Mouse (Mus musculus) brain, adult 2 months (tissue): ENCODE data around the gene Vwa3b.

Source experiments
- DNase-seq: peaks from one replicate; pipeline ENCODE4 v3.0.0; 2011; ENCODE audit warnings: low read depth, low spot score

Gene Vwa3b

DNA sequence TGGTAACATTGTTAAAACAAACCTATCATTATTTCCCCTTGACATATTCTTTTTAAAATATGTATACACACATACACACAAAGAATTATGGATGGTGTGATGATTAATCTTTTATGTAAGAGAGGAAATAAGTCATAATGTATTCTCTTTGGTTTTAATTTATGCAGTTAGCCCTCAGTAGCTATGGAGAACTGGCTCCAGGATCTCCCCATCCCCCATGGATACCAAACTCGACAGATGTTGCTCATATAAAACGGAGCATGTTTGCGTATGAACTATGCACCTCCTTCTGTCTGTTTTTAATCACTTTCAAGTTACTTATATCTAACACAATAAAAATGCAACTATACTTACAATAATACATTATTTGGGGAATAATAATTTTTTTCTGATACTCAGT, 96.4 kb downstream of the Vwa3b start:
- DNase-seq = peak; percentile 15

DNA sequence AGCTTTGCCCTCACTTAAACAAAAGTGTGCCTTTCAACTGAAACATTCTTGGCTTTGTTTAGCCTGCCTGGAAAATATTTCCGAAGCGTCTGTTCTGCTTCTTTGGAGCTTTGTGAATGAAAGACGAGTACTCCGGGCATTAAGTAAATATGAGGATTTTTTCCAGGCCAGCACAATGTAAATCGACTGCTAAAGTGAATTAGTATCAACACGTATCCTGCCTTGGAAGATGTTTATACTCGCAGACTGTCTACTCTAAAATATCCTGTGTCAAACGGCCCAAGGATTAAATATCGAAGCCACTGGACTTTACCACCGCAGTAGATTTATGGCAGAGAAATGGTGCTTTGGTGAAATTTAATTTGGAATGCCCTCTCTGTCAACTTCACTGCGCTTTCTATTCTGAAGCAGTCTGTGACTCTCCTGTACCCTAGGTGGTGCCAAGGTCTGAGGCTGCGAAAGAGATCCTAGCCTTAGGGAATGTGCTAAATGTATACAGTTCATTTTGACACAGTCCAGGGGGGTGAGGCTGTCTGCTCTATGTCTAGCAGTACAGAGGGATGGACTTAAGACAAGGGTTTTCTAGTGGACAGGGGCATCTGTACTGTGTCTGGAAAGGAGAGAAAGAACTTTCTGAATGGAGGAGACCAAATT, 98.4 kb downstream of the Vwa3b start:
- DNase-seq = no peak

DNA sequence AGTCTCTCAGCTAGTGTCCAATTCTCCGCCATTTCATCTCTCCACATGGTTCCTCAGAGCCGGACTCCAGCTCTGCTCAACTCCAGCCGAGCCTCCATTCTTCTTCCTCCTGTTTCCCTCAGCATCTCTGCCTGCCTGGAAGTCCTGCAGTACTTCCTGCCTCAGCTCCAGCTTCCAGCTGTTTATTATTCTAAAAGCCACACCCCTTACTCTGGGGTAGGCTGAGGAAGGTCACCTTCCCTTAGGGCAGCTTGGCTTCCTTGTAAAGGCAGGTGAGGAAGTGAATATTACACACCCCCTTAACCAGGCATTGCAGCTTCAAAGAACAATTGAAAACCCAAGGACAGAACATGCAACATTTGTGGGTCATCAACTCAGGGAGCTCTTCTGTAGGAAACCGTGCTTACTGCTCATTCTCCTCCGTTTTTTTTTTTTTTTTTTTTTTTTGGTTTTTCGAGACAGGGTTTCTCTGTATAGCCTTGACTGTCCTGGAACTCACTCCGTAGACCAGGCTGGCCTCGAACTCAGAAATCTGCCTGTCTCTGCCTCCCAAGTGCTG, 103.7 kb downstream of the Vwa3b start:
- no peak for DNase-seq

DNA sequence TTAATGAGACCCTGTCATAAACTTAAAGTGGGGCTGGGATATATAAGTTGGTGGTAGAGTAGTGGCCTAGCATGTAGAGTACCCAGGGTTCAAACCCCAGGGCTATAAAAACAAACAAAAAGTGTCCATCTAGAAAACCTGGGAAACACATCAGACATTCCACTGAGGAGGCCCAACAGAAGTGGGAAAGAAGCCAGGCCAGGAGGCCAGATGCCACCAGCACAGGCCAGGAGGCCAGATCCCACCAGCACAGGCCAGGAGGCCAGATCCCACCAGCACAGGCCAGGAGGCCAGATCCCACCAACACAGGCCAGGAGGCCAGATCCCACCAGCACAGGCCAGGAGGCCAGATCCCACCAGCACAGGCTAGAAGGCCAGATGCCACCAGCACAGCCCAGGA, 104.8 kb downstream of the Vwa3b start:
- no peak for DNase-seq

DNA sequence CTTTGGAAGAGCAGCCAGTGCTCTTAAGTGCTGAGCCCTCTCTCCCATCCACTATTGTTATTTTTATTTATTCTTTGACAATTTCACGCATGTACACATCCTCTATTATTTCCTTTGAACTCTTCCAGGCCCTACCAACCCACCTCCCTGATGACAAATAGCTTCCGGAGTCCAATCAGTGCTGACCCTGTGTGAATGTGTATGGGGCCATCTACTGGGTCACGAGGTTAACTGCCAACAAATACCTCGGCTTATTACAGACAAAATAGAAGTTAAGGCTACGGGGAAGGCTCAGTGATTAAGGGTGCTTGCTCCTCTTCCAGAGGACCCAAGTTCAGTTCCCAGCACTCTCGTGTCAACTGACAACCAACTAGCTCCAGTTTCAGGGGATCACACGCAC, 106.0 kb downstream of the Vwa3b start:
- no peak for DNase-seq

DNA sequence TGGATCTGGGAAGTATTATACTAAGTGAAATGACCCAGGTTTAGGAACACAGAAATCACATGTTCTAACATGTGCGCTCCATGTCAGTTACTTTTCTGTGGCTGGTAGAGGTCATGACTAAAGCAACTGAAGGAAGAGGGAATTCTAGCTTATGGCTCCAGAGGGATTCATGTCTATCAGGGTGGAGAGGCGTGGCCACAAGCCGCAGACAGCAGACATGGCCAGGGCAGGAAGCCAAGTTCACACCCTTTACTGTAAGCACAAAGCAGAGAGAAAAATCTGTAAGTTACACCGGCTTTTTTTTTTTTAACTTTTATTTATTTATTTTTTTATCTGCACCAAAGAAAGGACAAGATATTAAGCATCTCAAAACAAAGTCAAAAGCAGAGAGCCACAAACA, 119.6 kb downstream of the Vwa3b start:
- no peak for DNase-seq

DNA sequence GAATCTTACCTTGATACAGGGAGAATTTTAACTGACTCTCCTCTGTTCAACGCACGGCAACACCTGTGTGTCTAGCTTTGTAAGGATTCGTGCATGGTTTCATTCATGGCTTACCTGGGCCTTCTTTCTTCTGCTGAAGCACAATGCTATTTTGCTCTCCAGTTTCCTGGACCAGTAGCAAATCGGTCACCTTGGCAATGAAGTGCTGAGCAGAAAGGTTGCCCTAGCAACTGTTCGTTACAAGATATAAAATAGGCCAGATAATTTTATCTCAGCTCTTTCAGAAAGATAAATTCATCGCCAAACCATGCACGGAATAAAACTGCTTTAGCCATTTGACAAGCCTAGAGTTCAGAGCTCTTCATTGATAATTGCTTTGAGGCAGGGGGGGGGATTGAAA, 123.5 kb downstream of the Vwa3b start:
- peak; percentile 84 for DNase-seq

DNA sequence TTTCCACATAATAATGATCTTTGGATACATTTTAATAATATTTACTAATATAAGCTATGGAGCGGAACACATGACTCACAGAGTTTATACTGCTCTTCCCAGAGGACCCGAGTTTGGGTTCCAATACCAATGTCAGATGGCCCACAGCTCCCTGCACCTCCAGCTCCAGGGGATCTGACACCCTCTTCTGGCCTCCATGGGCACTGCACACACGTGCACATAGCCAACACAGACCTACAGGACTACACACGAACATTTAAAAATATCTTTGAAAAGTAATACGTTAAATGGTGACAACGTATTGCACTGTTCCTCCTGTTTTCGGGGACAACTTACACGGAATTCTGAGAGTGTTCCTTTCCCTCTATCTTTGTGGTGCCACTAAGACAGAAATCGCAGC, 125.5 kb downstream of the Vwa3b start:
- DNase-seq = no peak

DNA sequence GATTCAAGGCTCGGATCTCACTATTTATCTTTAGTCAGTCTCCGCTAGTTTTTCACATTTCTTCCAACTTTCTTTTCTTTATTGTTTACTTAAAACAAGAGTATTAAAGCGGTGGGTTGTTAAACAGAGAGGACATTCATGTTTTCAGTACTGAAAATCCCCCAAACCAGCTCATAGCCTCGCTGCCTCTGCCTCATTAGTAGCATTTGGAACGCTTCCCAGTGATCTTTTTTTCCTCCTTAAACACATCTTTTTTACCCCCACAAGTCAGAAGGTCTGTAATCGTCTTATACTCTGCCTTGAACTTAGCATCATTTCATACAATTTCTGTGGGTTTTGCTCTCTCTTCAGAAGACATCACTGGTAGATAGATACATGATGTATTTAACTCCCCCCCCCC, 139.7 kb downstream of the Vwa3b start:
- DNase-seq = no peak

DNA sequence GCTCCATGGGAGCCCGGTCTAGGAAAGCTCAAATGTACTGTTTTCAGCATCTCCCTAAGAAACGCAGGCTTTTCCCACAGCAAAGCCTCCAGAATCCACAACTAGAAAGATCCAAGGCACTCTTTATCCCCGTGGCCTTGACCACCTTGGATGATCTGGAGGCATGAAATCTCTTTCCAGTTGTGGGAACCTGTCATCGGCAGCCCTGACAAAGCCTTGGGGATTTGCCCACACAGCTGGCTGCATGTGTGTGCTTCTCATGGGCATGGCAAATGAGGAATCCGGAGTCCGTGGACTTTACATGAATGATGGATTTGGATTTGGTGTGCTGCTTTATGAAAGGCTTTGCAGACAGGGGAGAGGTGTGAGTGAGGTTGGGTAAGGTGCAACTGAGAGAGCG, 141.5 kb downstream of the Vwa3b start:
- DNase-seq = no peak

DNA sequence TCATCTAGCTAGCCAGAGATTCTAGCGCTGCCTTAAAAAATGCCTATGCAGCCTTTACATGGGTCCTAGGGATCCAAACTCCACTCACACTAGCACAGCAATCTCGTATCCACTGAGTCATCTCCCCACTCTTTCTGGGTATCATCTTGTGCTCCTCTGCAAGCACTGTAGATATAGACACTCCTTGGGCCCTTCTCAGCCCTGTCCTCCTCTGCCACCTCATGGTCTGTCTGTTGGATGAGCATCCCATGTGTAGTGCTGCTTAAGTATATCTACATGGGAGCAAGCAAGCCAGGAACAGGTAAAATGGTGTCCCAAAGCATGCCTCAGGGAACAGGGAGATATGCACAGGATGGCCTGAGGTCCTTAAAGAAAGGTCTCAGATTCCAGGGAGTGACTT, 151.5 kb downstream of the Vwa3b start:
- DNase-seq = peak; percentile 67

DNA sequence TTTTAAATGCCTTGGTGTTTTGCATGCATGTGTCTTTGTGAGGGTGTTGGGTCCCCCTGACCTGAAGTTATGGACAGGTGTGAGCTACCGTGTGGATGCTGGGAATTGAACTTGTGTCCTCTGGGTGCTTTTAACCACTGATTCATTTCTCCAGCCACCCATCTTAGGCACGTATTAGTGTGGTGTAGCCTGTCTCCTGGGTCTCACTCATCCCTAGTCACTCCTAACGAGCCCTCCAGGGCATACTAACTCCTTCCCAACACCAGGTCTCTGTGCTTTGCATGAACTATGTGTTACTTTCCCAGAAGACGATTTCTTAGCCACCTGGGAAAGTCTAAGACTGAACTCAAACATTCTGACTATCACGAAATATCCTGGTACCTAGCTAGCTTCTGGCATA, 153.5 kb downstream of the Vwa3b start:
- no peak for DNase-seq

DNA sequence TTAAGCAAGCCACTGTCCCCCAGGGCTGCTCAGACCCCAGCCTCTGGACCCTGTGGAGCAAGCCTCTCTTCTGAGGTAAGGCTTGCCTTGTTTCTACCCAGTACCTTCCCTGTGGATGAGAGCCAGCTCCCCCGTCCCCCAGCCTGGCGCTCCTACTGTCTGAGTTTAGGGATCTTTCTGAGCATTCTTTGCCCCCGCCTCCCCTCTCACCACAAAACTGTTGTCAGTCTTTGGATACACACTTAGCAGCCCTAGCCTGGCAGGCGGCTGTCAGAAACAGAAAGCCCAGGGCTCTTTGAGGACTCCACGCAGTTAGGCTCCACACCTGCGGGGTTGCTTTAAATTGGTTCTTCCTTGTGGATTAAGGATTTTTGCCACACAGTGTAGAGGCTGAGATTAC, 160.7 kb downstream of the Vwa3b start:
- no peak for DNase-seq

DNA sequence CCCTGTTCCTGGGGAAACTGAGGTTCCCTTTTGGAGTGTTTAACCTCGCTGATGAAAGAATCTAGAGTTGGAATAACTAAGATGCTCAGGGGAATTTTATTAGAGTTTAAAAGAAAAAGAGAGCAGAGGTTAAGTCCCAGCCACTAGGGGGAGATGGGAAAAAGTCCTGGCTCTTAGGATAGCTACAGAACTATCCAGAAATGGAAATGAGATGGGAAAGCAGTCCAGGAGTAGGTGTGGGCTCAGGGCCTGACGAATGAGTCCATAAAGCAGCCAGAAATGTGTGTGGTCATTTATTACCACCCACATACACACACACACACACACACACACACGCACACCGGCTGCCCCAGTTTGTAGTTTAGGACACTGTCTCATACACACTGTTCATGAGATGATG, 168.2 kb downstream of the Vwa3b start:
- peak; percentile 47 for DNase-seq

DNA sequence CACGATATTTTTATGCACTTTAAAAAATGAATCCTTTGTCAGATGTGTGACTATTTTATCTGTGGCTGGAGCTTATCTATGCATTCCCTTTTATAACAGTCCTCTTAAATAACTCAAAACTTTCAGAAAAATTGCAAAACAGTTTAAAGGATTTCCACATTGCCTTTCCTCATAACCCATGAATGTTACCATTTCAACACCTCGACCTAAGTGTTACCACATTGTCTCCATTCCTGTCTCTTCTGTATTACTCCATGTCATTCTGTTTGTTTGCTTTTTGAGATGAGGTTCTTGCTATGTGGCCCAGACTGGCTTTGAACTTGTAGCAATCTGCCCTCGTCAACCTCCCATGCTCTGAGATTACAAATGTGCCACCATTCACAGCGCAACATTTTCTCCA, 175.0 kb downstream of the Vwa3b start:
- no peak for DNase-seq

DNA sequence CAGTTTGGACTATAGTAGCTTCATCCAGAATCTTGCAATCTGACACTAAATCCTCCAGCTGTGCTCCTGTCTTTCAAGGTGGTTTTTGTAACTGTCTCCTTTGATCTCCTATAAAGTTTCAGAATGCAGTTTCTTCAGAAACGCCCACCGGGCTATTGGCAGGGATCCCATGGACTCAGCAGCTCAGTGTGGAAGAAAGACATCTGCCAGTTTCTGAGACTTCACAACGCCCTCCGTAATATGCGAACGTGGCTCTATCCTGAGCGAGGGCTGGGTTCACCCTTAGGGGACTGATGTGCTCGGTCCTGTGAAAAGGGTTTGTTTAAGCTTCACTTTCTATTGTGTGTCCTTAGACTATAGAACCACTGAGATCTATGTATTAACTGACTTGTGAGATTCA, 181.3 kb downstream of the Vwa3b start:
- no peak for DNase-seq

DNA sequence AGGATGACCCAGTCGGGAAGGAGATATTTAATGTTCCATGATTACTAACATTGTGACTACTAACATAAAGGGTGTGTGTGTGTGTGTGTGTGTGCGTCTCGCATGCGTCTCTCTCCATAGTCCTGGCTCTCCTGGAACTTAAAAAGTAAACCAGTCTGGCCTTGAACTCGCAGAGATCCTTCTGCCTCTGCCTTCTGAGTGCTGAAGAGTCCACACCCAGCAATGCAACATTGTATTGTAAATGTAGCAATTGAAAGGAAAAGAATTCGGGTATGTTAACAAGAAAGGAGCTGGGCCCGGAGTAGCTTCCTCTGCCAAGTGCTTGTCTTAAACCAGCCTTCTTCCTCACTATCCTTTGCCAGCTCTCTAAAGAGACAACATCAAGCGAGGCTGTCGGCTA, 186.0 kb downstream of the Vwa3b start:
- DNase-seq = no peak

DNA sequence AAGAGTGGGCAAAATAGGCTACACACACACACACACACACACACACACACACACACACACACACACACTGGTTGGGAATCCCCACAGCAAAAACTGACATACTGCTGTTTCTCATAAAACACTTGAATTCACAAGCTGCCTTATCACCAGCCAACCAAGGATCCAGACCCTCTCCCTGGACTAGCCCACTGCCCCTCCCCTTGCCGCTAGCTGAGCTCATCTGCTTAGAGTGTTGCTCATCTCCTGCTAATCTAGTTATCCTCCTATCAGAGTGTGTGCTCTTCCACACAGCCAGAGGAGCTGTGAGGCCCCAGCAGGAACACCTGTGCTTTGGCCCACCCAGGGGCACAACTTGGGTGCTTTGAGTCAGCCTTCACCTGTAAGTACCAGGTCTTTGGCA, 187.7 kb downstream of the Vwa3b start, which contains the start of gene Cnga3:
Gene Cnga3, plus strand, starts transcription at position 291 of the 400 bp plus-strand sequence.
- no peak for DNase-seq

DNA sequence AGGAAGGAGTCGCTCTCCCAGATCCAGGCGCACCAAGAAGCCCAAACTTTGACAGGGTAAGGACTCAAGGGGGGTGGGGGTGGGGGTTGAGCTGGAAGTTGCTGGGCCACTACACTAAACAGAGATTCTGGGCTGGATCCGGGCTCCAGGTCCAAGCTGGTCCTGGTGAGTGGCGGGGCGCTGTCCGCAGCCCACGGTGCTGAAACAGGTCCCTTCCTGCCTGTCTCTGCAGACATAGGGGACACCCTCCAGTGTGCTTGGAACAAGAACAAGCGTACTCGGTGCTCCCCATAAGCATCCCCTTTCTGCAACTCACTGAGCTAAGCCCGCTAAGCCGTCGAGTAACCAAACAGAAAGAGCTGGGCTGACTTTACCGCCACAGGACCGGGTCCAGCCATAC, 192.0 kb downstream of the Vwa3b start:
- DNase-seq = no peak

DNA sequence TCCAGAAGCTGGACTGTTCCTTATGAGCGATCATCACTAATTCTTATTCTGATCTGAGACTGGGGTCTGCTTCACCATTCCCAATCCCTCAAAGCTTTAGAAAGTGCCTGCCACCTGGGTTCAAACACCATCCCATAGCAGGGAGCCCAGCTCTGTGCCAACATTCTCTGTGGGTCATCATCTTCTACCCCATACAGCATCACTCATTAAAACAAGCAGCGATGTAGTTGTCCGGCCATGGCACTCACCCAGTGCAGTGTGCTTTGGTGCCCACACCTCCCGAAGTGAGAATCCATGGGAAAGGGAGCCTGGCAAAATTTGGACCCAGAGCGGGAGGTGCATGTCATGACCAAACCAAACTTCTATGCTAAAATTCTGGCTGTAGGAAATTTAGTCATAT, 193.2 kb downstream of the Vwa3b start:
- DNase-seq = no peak

DNA sequence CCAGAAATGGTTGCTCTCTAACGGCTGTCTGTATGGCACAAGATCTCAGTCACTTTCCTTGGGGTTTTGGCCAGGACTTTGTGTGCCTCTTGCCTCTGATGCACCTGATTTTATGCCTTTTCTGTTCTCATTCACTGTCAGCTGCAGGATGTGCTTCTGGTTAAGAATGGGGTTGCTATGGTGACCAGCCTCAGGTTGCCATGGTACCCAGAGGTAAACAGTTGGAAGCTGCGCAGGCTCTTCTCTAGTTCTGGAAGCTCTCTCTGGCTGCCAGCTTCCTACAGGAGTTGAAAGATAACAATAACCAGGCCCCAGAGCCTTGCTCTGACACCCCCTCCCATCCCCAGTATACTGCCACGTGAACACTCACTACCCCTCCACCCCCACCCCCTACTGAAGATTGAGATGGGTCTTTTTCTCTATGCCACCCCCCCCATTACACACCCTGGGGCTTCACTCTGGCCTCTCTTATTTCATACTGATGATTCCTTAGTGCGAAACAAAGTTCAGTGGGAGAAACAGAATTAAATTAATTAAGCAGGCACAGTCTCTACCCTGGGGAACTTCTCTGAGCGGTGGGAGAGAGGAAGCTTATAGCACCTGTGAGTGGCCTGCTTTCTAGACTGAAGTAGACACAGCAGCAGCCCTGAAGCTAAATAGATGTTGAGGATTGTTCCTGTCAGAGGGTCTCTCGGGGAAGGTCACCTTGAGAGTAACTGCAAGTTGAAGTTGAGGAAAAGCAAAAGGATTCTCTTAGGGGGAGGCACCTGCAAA, 193.9 kb downstream of the Vwa3b start:
- DNase-seq = peak; percentile 97

DNA sequence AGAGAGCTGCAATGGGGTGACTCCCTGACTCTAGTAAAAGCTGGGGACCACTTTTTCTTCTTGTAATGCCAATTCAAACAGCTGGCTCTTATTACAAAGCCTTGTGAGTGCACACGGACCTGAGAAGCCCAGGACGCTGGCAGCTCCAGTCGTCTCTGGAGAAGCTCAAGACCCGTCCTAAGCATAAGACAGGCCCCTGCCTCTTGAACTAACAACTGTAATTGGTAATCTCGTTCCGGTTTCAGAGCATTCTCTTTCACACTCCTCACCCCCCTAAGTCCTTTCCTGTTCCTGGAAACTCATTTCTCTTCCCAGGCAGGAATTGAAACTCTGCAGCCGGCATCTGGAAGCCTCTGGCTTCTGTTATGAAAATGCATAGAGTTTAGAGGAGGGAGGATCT, 195.6 kb downstream of the Vwa3b start:
- no peak for DNase-seq

DNA sequence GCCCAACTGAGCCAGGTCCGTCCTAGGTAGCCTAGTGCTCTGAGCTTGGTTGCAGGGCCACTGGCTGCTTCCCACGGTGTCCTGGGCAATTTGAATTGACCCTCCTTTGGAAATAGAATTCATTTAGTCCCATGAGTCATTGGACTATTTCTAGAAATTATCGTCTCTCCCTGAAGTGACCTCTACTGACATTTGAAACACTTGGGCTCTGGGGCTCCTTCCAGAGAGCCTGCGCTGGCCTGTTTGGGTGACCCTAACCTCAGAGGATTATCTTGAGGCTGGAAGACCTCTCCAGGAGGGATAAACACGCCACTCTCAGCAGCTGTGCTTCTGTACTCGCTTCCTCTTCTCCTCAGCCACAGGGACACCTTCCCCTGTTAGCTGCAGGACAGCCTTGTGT, 204.0 kb downstream of the Vwa3b start:
- no peak for DNase-seq
